Mouse (Mus musculus): ENCODE results near the gene Stra6. TPM values are rescaled to one million over a fixed set of nuclear protein-coding genes. Genes with fewer than 3 reads are reported as not detected.

The Stra6 gene
- polyA plus RNA-seq, 1 experiment from 2014 or later = not detected

DNA sequence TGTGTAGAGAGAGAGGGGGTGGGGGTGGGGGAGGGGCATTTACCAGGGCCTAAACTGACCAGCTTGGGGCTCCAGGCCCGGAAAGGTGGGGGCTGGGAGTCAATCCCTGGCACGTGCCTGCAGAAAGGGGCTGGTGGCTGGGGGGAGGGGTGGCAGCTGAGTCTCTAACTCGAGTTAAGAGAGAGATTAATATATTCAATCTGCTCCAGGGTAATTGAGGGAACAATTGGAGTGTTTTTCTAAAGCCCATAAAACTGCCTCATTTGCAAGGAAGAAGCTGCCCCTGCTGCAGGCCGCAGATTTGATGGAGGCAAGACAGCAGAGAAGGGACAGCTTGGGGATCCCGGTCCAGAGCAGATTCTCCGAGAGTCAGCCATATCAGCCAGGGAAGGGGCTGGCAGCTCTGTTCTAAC lies 49.3 kb downstream of the Stra6 start:
- 13% methylated on average over 6 of the region's 6 CpGs for WGBS (ENCODE audit: insufficient replicate concordance)
- no peak for ATAC-seq (ENCODE audit: low read depth)
- H3K4me1 ChIP-seq (ENCODE audit: control insufficient read depth, low read depth, low read length) = no peaks in the 10 kb centered on the region; the same call in 1 of the 2 replicates
- H3K27ac ChIP-seq (ENCODE audit: low read length) = no peak overlapping the region
- H3K9me3 ChIP-seq (replicated peaks; ENCODE audit: control insufficient read depth, low read length) = no peaks in the 10 kb centered on the region
- peaks cover 34% of the 10 kb centered on the region for H3K27me3 ChIP-seq (ENCODE audit: control insufficient read depth, insufficient read depth, low read depth, low read length)
- H3K4me2 ChIP-seq (ENCODE audit: low read depth, low read length) = no peak overlapping the region
- H3K36me3 ChIP-seq (ENCODE audit: control insufficient read depth, insufficient read depth) = no peaks in the 10 kb centered on the region
- H3K4me3 ChIP-seq (ENCODE audit: low read depth, low read length) = no peak overlapping the region
- H3K9ac ChIP-seq (ENCODE audit: low read depth, low read length) = no peak overlapping the region

DNA sequence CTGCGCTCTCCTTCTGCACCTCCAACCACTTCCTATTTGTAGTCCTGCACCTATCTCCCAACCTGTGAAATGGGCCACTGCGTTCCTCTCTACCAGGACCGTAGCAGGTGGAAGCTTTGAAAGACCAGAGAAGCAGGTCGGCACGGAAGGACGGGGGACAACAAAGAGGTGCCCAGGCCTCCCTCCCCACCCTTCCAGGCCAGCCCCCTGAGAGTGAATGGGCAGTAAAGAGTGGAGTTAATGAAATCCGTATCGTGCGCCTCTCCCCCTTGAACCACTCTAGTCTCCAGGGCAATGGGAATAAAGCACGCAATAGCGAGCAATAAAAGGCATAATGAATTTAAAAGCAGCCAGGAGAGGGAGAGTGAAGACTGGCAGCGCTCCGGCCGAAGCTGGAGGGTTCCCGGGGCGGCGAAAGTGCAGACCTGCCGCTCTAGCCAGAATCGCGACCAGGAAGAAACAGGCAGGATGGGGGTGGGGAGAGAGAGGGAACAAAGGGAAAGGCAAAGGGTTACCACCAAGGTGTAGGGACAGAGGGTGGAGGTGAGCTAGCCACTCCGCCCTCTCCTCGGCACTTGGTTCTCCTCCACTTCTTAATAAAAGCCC lies 49.8 kb downstream of the Stra6 start:
- 6% methylated on average over 22 of the region's 22 CpGs for WGBS (ENCODE audit: insufficient replicate concordance)
- Histone ChIP-seq H3K36me3 (ENCODE audit: control insufficient read depth, insufficient read depth) (no peaks in the 10 kb centered on the region), H3K4me3 (ENCODE audit: low read depth, low read length) (no peak overlapping the region), H3K27ac (ENCODE audit: low read length) (no peak overlapping the region), H3K9ac (ENCODE audit: low read depth, low read length) (no peak overlapping the region), H3K9me3 (replicated peaks; ENCODE audit: control insufficient read depth, low read length) (no peaks in the 10 kb centered on the region), H3K4me1 (ENCODE audit: control insufficient read depth, low read depth, low read length) (no peaks in the 10 kb centered on the region; the same call in 1 of the 2 replicates), H3K27me3 (ENCODE audit: control insufficient read depth, insufficient read depth, low read depth, low read length) (peaks cover 34% of the 10 kb centered on the region), H3K4me2 (ENCODE audit: low read depth, low read length) (no peak overlapping the region)
- no peak for ATAC-seq (ENCODE audit: low read depth)

DNA sequence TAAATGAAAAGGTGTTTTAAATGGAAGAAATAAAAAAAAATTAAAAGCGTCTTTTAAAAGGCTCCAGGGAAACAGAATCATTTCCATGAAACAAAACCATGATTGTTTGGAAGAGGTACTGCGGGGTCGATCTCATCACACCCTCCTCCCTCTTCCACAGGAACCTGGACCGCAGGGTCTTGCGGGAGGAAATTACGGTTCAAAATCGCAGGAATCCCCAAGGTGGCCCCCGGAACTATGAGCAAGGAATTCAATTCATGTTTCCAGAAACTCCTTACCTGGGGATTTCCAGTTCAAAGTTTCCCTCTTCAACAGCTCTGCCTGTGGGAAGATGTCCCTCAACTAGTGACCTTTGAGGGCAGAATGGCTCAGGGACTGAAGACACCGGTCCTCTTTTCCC lies 50.4 kb downstream of the Stra6 start:
- H3K36me3 ChIP-seq (ENCODE audit: control insufficient read depth, insufficient read depth) = no peaks in the 10 kb centered on the region
- H3K27ac ChIP-seq (ENCODE audit: low read length) = no peak overlapping the region
- no peaks in the 10 kb centered on the region for H3K9me3 ChIP-seq (replicated peaks; ENCODE audit: control insufficient read depth, low read length)
- no peak overlapping the region for H3K9ac ChIP-seq (ENCODE audit: low read depth, low read length)
- H3K27me3 ChIP-seq (ENCODE audit: control insufficient read depth, insufficient read depth, low read depth, low read length) = peaks cover 34% of the 10 kb centered on the region
- H3K4me1 ChIP-seq (ENCODE audit: control insufficient read depth, low read depth, low read length) = no peaks in the 10 kb centered on the region; the same call in 1 of the 2 replicates
- WGBS (ENCODE audit: insufficient replicate concordance) = 7% methylated on average over 9 of the region's 9 CpGs
- no peak overlapping the region for H3K4me2 ChIP-seq (ENCODE audit: low read depth, low read length)
- no peak overlapping the region for H3K4me3 ChIP-seq (ENCODE audit: low read depth, low read length)
- ATAC-seq (ENCODE audit: low read depth) = no peak

DNA sequence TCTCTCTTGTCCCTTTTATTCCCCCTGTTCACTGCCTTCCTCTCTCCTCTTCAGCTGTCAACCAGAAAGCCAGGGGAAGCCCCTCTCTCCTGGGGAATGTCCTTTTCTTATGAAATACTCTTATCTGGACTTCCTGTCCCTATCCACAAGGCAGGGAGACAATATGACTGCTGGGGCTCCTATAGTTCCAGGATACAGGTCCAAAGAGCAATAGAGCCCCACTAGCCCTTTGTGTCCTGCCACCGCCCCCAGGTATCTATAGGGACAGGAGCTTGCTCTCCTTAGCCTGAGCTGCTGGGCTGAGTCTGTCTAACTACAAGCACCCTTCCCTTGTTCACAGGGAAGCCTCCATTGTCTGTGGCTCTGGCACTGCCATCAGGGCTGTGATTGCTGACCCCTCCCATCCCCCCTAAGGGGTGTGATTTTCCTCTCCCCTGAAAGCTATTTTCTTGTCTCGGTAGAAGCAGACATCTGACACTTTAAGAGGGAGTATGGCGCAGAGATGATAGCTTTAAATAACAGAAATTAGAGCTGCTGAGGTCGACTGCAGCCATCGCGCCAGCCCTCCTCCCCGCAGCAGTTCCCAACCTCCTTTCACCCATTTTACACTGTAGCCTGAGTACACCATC lies 51.8 kb downstream of the Stra6 start:
- Histone ChIP-seq H3K4me1 (ENCODE audit: control insufficient read depth, low read depth, low read length) (no peaks in the 10 kb centered on the region; the same call in 1 of the 2 replicates), H3K9ac (ENCODE audit: low read depth, low read length) (no peak overlapping the region), H3K27ac (ENCODE audit: low read length) (no peak overlapping the region), H3K4me3 (ENCODE audit: low read depth, low read length) (no peak overlapping the region), H3K27me3 (ENCODE audit: control insufficient read depth, insufficient read depth, low read depth, low read length) (peaks cover 34% of the 10 kb centered on the region), H3K9me3 (replicated peaks; ENCODE audit: control insufficient read depth, low read length) (no peaks in the 10 kb centered on the region), H3K36me3 (ENCODE audit: control insufficient read depth, insufficient read depth) (no peaks in the 10 kb centered on the region), H3K4me2 (ENCODE audit: low read depth, low read length) (no peak overlapping the region)
- ATAC-seq (ENCODE audit: low read depth) = no peak
- WGBS (ENCODE audit: insufficient replicate concordance) = 24% methylated on average over 7 of the region's 7 CpGs

DNA sequence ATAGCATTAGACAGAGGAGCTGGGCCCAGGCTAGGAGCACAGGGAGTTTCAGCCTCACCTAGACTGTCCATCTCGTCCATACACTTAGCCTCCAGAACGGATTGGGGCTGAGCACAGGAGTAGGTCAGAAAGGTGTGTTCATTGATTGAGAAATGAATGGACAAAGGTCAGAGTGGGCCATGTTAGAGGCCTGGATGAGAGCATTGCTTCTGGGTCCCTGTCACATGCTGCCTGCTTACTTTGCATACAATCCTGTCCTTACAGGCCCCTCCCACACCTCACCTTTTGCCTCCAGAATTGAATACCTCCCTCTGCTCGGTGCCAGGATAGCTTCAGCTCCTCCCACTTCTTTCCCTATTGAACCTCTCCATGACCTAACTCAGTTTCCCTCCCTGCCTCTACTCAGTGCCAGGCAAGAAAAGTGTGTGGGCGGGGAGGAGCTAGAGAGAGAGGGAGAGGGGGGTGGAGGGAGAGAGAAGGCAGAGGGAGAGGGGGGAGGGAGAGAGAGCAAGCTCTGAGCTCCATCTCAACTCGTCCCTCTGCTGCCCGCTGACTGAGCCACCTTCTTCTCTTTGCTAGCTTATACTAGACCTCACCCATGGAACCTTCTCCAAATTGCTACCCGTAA lies 52.5 kb downstream of the Stra6 start:
- no peak overlapping the region for H3K4me3 ChIP-seq (ENCODE audit: low read depth, low read length)
- WGBS (ENCODE audit: insufficient replicate concordance) = 28% methylated on average over 7 of the region's 7 CpGs
- no peaks in the 10 kb centered on the region; the same call in 1 of the 2 replicates for H3K4me1 ChIP-seq (ENCODE audit: control insufficient read depth, low read depth, low read length)
- H3K36me3 ChIP-seq (ENCODE audit: control insufficient read depth, insufficient read depth) = no peaks in the 10 kb centered on the region
- ATAC-seq (ENCODE audit: low read depth) = no peak; the same call in 1 of the 2 replicates
- H3K9me3 ChIP-seq (replicated peaks; ENCODE audit: control insufficient read depth, low read length) = no peaks in the 10 kb centered on the region
- no peak overlapping the region for H3K27ac ChIP-seq (ENCODE audit: low read length)
- H3K27me3 ChIP-seq (ENCODE audit: control insufficient read depth, insufficient read depth, low read depth, low read length) = peaks cover 34% of the 10 kb centered on the region
- no peak overlapping the region for H3K4me2 ChIP-seq (ENCODE audit: low read depth, low read length)
- H3K9ac ChIP-seq (ENCODE audit: low read depth, low read length) = no peak overlapping the region

DNA sequence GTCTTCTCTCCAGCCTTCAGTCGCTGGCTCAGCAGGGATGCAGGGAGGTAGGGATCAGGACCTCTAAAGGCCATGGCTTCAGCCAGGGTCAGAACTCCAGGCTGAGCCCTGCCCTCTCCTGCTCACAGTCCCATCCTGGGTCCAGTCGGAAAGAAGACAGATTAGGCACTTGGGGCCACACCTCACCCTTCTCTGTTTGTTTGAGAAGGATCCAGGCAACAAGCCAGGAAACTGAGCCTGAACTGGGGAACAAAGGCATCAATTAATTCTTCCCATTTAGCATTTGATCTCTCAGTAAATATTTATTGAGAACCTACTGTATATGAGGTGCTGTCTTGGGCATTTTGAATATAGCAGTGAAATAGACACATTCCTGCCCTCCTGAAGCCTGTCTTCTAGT lies 55.1 kb downstream of the Stra6 start, which contains the start of gene Ccdc33:
Gene Ccdc33, minus strand, starts transcription at position 153 of the 400 bp plus-strand sequence.
- 23% methylated on average over 2 of the region's 2 CpGs for WGBS (ENCODE audit: insufficient replicate concordance)
- no peaks in the 10 kb centered on the region for H3K36me3 ChIP-seq (ENCODE audit: control insufficient read depth, insufficient read depth)

DNA sequence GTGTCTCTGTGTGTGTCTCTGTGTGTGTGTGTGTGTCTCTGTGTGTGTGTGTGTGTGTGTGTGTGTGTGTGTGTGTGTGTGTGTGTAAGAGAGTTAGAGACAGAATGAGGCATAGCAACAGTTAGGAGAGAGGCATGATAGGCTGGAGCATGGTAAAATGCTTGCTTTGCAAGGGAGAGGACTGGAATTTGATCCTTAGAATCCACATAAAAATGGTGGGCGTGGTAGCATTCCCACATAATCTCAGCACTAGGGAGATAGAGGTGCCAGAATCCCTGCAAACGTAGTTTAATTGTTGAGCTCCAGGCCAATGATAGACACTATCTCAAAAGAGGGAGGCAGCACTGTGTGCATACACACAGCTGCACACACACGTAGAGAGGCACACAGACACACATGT lies 61.5 kb downstream of the Stra6 start:
- Histone ChIP-seq H3K9me3 (replicated peaks; ENCODE audit: control insufficient read depth, low read length) (no peaks in the 10 kb centered on the region), H3K27ac (ENCODE audit: low read length) (no peak overlapping the region), H3K4me3 (ENCODE audit: low read depth, low read length) (no peak overlapping the region), H3K9ac (ENCODE audit: low read depth, low read length) (no peak overlapping the region), H3K27me3 (ENCODE audit: control insufficient read depth, insufficient read depth, low read depth, low read length) (peaks cover 15% of the 10 kb centered on the region), H3K4me1 (ENCODE audit: control insufficient read depth, low read depth, low read length) (no peaks in the 10 kb centered on the region), H3K4me2 (ENCODE audit: low read depth, low read length) (no peak overlapping the region), H3K36me3 (ENCODE audit: control insufficient read depth, insufficient read depth) (no peaks in the 10 kb centered on the region)
- WGBS (ENCODE audit: insufficient replicate concordance) = 42% methylated on average over 3 of the region's 3 CpGs
- no peak for ATAC-seq (ENCODE audit: low read depth)

More for the DNA sequence above, 55.1 kb downstream of the Stra6 start, which contains the start of gene Ccdc33:
- Histone ChIP-seq H3K4me2 (ENCODE audit: low read depth, low read length) (no peak within 1 kb of the TSS), H3K4me3 (ENCODE audit: low read depth, low read length) (no peak within 1 kb of the TSS), H3K4me1 (ENCODE audit: control insufficient read depth, low read depth, low read length) (no peaks in the 10 kb centered on the region), H3K27ac (ENCODE audit: low read length) (no peak within 1 kb of the TSS), H3K27me3 (ENCODE audit: control insufficient read depth, insufficient read depth, low read depth, low read length) (peaks cover 20% of the 10 kb centered on the region), H3K9ac (ENCODE audit: low read depth, low read length) (no peak within 1 kb of the TSS), H3K9me3 (replicated peaks; ENCODE audit: control insufficient read depth, low read length) (no peaks in the 10 kb centered on the region)
- ATAC-seq (ENCODE audit: low read depth) = no peak

DNA sequence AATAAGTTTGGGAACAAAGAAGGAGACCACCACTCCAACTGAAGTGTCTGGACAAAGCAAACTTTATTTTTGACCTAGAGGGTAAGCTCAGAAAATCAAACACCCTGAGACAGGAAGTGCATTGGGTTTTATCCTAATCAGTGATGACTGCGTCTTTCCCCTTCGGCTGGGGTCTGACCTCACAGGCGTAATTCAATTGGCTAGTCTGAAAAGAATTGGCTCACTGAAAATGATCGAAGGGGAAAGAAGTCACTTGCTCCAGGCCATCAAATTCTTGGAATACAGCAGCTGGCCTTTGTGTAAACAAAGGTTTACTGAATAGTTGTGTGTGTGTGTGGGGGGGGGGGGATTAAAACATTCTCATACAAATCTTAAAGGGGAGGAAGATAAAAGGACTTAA lies 62.2 kb downstream of the Stra6 start:
- Histone ChIP-seq H3K4me2 (ENCODE audit: low read depth, low read length) (no peak overlapping the region), H3K9ac (ENCODE audit: low read depth, low read length) (no peak overlapping the region), H3K27me3 (ENCODE audit: control insufficient read depth, insufficient read depth, low read depth, low read length) (peaks cover 21% of the 10 kb centered on the region), H3K27ac (ENCODE audit: low read length) (no peak overlapping the region), H3K4me3 (ENCODE audit: low read depth, low read length) (no peak overlapping the region), H3K4me1 (ENCODE audit: control insufficient read depth, low read depth, low read length) (no peaks in the 10 kb centered on the region), H3K9me3 (replicated peaks; ENCODE audit: control insufficient read depth, low read length) (no peaks in the 10 kb centered on the region), H3K36me3 (ENCODE audit: control insufficient read depth, insufficient read depth) (no peaks in the 10 kb centered on the region)
- no peak for ATAC-seq (ENCODE audit: low read depth)
- WGBS (ENCODE audit: insufficient replicate concordance) = 40% methylated on average over 4 of the region's 4 CpGs

DNA sequence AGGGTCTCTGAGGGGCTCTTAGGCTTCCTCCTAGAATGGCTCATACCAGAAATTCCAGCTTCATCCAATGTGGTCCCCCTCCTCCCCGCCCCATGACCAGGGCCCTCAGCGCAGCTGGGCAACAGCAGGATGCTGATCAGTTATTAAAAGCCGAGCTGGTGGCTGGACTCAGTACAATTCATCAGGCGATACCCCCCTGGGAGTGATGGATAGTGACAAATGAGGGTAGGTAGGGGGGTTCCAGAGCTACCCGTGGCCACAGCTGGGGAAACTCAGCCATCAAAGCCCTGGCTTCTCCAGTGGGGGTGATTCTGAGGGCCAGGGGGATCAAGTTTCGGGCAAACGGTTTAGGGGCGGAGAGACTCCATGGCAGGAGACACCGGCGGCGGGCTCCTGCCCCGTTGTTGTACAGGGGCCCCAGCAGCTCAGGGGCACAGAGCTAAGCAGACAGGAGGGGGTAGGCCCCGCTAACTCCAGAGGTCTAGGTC lies 65.4 kb downstream of the Stra6 start:
- Histone ChIP-seq H3K9me3 (replicated peaks; ENCODE audit: control insufficient read depth, low read length) (no peaks in the 10 kb centered on the region), H3K4me1 (ENCODE audit: control insufficient read depth, low read depth, low read length) (no peaks in the 10 kb centered on the region), H3K9ac (ENCODE audit: low read depth, low read length) (no peak overlapping the region), H3K4me2 (ENCODE audit: low read depth, low read length) (no peak overlapping the region), H3K36me3 (ENCODE audit: control insufficient read depth, insufficient read depth) (no peaks in the 10 kb centered on the region), H3K4me3 (ENCODE audit: low read depth, low read length) (no peak overlapping the region), H3K27me3 (ENCODE audit: control insufficient read depth, insufficient read depth, low read depth, low read length) (peaks cover 32% of the 10 kb centered on the region), H3K27ac (ENCODE audit: low read length) (no peak overlapping the region)
- 16% methylated on average over 13 of the region's 13 CpGs for WGBS (ENCODE audit: insufficient replicate concordance)
- ATAC-seq (ENCODE audit: low read depth) = no peak
